Comparison of ENCODE assay signal across 8 mouse cellular contexts in the genomic region with DNA sequence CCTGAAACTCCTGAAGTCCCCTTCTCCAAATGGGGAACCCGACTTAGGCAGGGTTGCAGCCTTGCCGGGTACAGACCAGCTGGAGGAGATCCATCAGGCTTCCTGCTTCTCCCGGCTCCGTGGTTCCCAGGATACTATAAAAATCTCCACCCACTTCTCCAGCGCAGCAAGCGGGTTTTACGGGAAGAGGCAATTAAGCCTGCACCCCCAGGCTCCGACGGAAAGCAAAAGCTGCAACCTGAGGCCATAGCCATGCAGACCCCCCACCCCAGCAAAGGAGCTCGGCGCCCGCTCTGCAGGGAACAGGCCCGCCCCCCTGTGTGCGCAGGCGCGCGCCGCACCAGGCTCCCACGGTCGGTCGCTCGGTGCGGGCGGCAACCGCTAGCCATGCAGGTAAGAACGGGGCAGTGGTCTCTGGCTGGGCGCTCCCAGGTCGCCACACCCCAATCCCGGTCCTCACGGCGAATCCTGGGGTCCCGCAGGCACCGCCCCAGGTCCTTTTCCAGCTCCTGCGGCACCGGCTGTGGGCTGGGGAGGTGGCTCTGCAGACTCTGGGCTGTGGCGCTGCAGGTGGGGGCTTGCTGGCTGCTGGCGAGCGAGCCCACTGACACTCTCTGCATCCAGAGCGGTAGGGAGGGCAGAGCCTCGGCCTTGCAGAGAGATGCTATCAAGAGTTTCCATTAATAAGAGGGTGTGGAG. TPM values are rescaled to one million over a fixed set of nuclear protein-coding genes. Genes with fewer than 3 reads are reported as not detected.
A peak's percentile ranks its signal among the peaks of the same experiment; 100 is the strongest.
DNase-seq lines count a peak whose midpoint lies in the region; ATAC-seq and TF ChIP-seq lines count a peak whose summit lies in the region.

A gene (plus strand): TSS at position 325 of the 699 bp plus-strand sequence.

- no peak for TF ChIP-seq CTCF in brain, embryonic 14.5 days (IDR thresholded peaks at IDR 0.05; ENCODE audit: borderline replicate concordance, extremely low read depth, insufficient read depth, insufficient read length)

- TF ChIP-seq POLR2A in brain, embryonic 14.5 days (IDR thresholded peaks at IDR 0.05; ENCODE audit: borderline replicate concordance, extremely low read depth, insufficient read depth, insufficient read length, poor library complexity, severe bottlenecking): no peak

- peak within 1 kb of the TSS; percentile 56 for H3K4me3 ChIP-seq in forebrain, embryonic 15.5 days
- peak within 1 kb of the TSS; percentile 61 for H3K4me3 ChIP-seq in intestine, embryonic 16.5 days (ENCODE audit: low read length)
- H3K4me3 ChIP-seq in liver, embryonic 11.5 days (ENCODE audit: low read depth, low read length): peak within 1 kb of the TSS; percentile 48

- H3K27ac ChIP-seq in forebrain, embryonic 15.5 days (replicated peaks): no peak within 1 kb of the TSS
- no peak within 1 kb of the TSS for H3K27ac ChIP-seq in intestine, embryonic 16.5 days (ENCODE audit: low read length)
- H3K27ac ChIP-seq in liver, embryonic 11.5 days (ENCODE audit: low read depth, low read length): no peak within 1 kb of the TSS

- peak within 1 kb of the TSS; percentile 68 for H3K9ac ChIP-seq in forebrain, embryonic 15.5 days (replicated peaks)
- peak within 1 kb of the TSS; percentile 66 for H3K9ac ChIP-seq in intestine, embryonic 16.5 days (ENCODE audit: low read depth, low read length)
- H3K9ac ChIP-seq in liver, embryonic 11.5 days (ENCODE audit: low read depth, low read length): peak within 1 kb of the TSS; percentile 55; the same call in 1 of the 2 replicates

- peaks cover 15% of the 10 kb centered on the region for H3K4me1 ChIP-seq in forebrain, embryonic 15.5 days
- H3K4me1 ChIP-seq in intestine, embryonic 16.5 days (ENCODE audit: control insufficient read depth, insufficient read depth, low read length): peaks cover 8% of the 10 kb centered on the region
- peaks cover 5% of the 10 kb centered on the region; the same call in 1 of the 2 replicates for H3K4me1 ChIP-seq in liver, embryonic 11.5 days (replicated peaks; ENCODE audit: control insufficient read depth, insufficient read depth, low read length)

- no peaks in the 10 kb centered on the region for H3K27me3 ChIP-seq in forebrain, embryonic 15.5 days
- H3K27me3 ChIP-seq in intestine, embryonic 16.5 days (replicated peaks; ENCODE audit: control insufficient read depth, insufficient read depth, low read length): peaks cover 7% of the 10 kb centered on the region; the same call in 1 of the 2 replicates
- H3K27me3 ChIP-seq in liver, embryonic 11.5 days (replicated peaks; ENCODE audit: control insufficient read depth, insufficient read depth, low read length): peaks cover 26% of the 10 kb centered on the region

- H3K4me2 ChIP-seq in forebrain, embryonic 15.5 days (replicated peaks): peak within 1 kb of the TSS; percentile 91
- H3K4me2 ChIP-seq in intestine, embryonic 16.5 days (ENCODE audit: low read depth, low read length): peak within 1 kb of the TSS; percentile 99
- H3K4me2 ChIP-seq in liver, embryonic 11.5 days: peak within 1 kb of the TSS; percentile 88

- WGBS in forebrain, embryonic 15.5 days: under 1% methylated on average over 40 of the region's 40 CpGs
- WGBS in intestine, embryonic 16.5 days: under 1% methylated on average over 38 of the region's 40 CpGs
- WGBS in liver, embryonic 11.5 days: under 1% methylated on average over 40 of the region's 40 CpGs

- peak; percentile 46 to 67 for DNase-seq in left cerebral cortex, adult 18-20 months (ENCODE audit: low spot score in 2 of 2)
- DNase-seq in left cerebral cortex, adult 11 months (ENCODE audit: low spot score): no peak
- peak; percentile 72 for DNase-seq in brain, embryonic 14.5 days (ENCODE audit: low read depth)
- DNase-seq in liver, embryonic 11.5 days (ENCODE audit: low spot score): peak; percentile 50
- peak; percentile 49 for DNase-seq in retina, embryonic 14.5 days (ENCODE audit: low spot score)

- no peaks in the 10 kb centered on the region for H3K9me3 ChIP-seq in forebrain, embryonic 15.5 days
- H3K9me3 ChIP-seq in intestine, embryonic 16.5 days (ENCODE audit: control insufficient read depth, low read length): no peaks in the 10 kb centered on the region
- no peaks in the 10 kb centered on the region for H3K9me3 ChIP-seq in liver, embryonic 11.5 days (ENCODE audit: control insufficient read depth, low read length)

- peaks cover 28% of the 10 kb centered on the region for H3K36me3 ChIP-seq in forebrain, embryonic 15.5 days
- H3K36me3 ChIP-seq in intestine, embryonic 16.5 days (ENCODE audit: control insufficient read depth, insufficient read depth, low read length): 0 out of 2 replicates have a peak, but pooled peaks cover 7% of the 10 kb centered on the region
- H3K36me3 ChIP-seq in liver, embryonic 11.5 days (ENCODE audit: control insufficient read depth, insufficient read depth, low read length): peaks cover 4% of the 10 kb centered on the region; the same call in 1 of the 2 replicates

- ATAC-seq in forebrain, embryonic 15.5 days (replicated peaks): peak; percentile 81
- ATAC-seq in intestine, embryonic 16.5 days: peak; percentile 50; the same call in 1 of the 2 replicates
- ATAC-seq in liver, embryonic 11.5 days (replicated peaks; ENCODE audit: low FRiP score): 0 out of 2 replicates have a peak, but pooled peaks have one; percentile 24
- ATAC-seq in activated CD4-positive, CD25-positive, alpha-beta regulatory T cell, adult 4 months: no peak

RNA-seq across cellular contexts. Expression of the gene that starts here (rescaled TPM):
- 10 to 100 TPM; 13.4 to 15.7 TPM for total RNA-seq in left cerebral cortex, adult 18-20 months (2021)
- 3.6 and 5.2 TPM in 2 replicates for polyA plus RNA-seq in brain, embryonic 14.5 days (2012; rRNA removed)
- polyA plus RNA-seq in forebrain, embryonic 15.5 days (2015; fragmentation: Nextera tagmentation; extraction: Ambion mirVana): 0.86 and 1.3 TPM in 2 replicates
- polyA plus RNA-seq in intestine, embryonic 16.5 days (2015; fragmentation: Nextera tagmentation; extraction: Ambion mirVana): 0.09 TPM in 2 replicates
- polyA plus RNA-seq in liver, embryonic 11.5 days (2014; fragmentation: Nextera tagmentation; extraction: Ambion mirVana): 0.05 and 0.08 TPM in 2 replicates
- under 1 TPM; 0.12 to 0.64 TPM for polyA plus RNA-seq in activated CD4-positive, CD25-positive, alpha-beta regulatory T cell, adult 4 months (2017; shearing (Covaris generic))

Comparison
In these comparisons a context has a peak if more than half of its experiments do, and no peak if none do; other contexts are left out.
1. Peak in ATAC-seq, H3K4me3 ChIP-seq, H3K9ac ChIP-seq and H3K4me2 ChIP-seq in intestine, embryonic 16.5 days; RNA of the gene not detected or under 1 TPM.
2. Peak in DNase-seq, ATAC-seq, H3K4me3 ChIP-seq, H3K9ac ChIP-seq and H3K4me2 ChIP-seq in liver, embryonic 11.5 days; RNA of the gene not detected or under 1 TPM.